Mouse (Mus musculus) liver, adult 2 months (tissue): ENCODE measurements at regions not wholly inside any gene's neighbourhood (a gene's known extent, or its start where the extent isn't known, plus 50 kb on each side); places are given as distances from the start of the nearest gene placed in this dataset.

Experiments used
- CTCF ChIP-seq: fragments of 200-500 bp; IDR thresholded peaks from 2 replicates; pipeline ENCODE4 v1.5.1; 2011; ENCODE audit warnings: low read depth, low read length, control low read depth
- POLR2A ChIP-seq: fragments of 200-500 bp; IDR thresholded peaks from 2 replicates; pipeline ENCODE4 v1.6.1; 2011; ENCODE audit warnings: low read length, control low read depth; ENCODE audit not compliant: insufficient read depth; ENCODE audit errors: extremely low read depth

GRCm38 (mm10) chr17:84008682-84009052 is 160.9 kb upstream of the Haao start:
- no peak for TF ChIP-seq POLR2A
- no peak for TF ChIP-seq CTCF
